Mouse (Mus musculus) limb, embryonic 14.5 days (tissue): ENCODE results near the gene Xirp1. TPM values are rescaled to one million over a fixed set of nuclear protein-coding genes. Genes with fewer than 3 reads are reported as not detected.
"Not testable (repeated sequence)": the region's sequence is repeated elsewhere in the genome, so short reads cannot be mapped to it uniquely, and the experiment has no call there.

Experiments used
- ATAC-seq: fragments of 200-750 bp; cut with Nextera tagmentation; 2 replicates; pipeline ENCODE4 v1.8.0; 2017; ENCODE audit warnings: low read depth, moderate number of reproducible peaks, moderate TSS enrichment; ENCODE audit not compliant: low FRiP score
- DNase-seq: peaks from one replicate; pipeline ENCODE4 v3.0.0-alpha.2; 2015; ENCODE audit warnings: low spot score
- H3K27ac ChIP-seq: fragments of 300-500 bp; sonication (generic); replicated peaks from 2 replicates; pipeline ENCODE4 v1.5.1; 2014; ENCODE audit warnings: low read depth, mild to moderate bottlenecking, low read length, moderate library complexity, mixed read lengths
- H3K27me3 ChIP-seq: fragments of 300-500 bp; sonication (generic); 2 replicates; pipeline ENCODE4 v1.6.1; 2014; ENCODE audit warnings: low read length, mixed read lengths; ENCODE audit not compliant: control insufficient read depth, insufficient read depth
- H3K36me3 ChIP-seq: fragments of 300-500 bp; sonication (generic); 2 replicates; pipeline ENCODE4 v1.6.1; 2014; ENCODE audit warnings: mild to moderate bottlenecking, low read length, moderate library complexity, mixed read lengths; ENCODE audit not compliant: control insufficient read depth, insufficient read depth
- H3K4me1 ChIP-seq: fragments of 300-500 bp; sonication (generic); 2 replicates; pipeline ENCODE4 v1.6.1; 2014; ENCODE audit warnings: antibody characterized with exemption, low read length, mixed read lengths; ENCODE audit not compliant: control insufficient read depth, insufficient read depth
- H3K4me2 ChIP-seq: fragments of 300-500 bp; sonication (generic); replicated peaks from 2 replicates; pipeline ENCODE4 v1.6.1; 2014; ENCODE audit warnings: low read depth, mild to moderate bottlenecking, low read length, moderate library complexity; ENCODE audit not compliant: severe bottlenecking
- H3K4me3 ChIP-seq: fragments of 300-500 bp; sonication (generic); replicated peaks from 2 replicates; pipeline ENCODE4 v1.5.1; 2014; ENCODE audit warnings: low read length
- H3K9ac ChIP-seq: fragments of 300-500 bp; sonication (generic); 2 replicates; pipeline ENCODE4 v1.6.1; 2014; ENCODE audit warnings: mild to moderate bottlenecking, low read depth, low read length, moderate library complexity; ENCODE audit not compliant: severe bottlenecking
- H3K9me3 ChIP-seq: fragments of 300-500 bp; sonication (generic); 2 replicates; pipeline ENCODE4 v1.6.1; 2016; ENCODE audit warnings: low read length; ENCODE audit not compliant: control insufficient read depth
- POLR2A ChIP-seq: fragments of 200-500 bp; IDR thresholded peaks from 2 replicates; pipeline ENCODE4 v1.8.0; 2012; ENCODE audit warnings: inconsistent platforms, mild to moderate bottlenecking, moderate library complexity, borderline replicate concordance; ENCODE audit not compliant: insufficient read depth, insufficient read length; ENCODE audit errors: extremely low read depth
- WGBS: fragments of 180-500 bp; shearing (Covaris S2); extraction: QIAGEN DNeasy Blood & Tissue Kit; methylation state at CpG from one replicate; pipeline ENCODE4 v1.1.7; 2014; 5-methylcytosine and 5-hydroxymethylcytosine counted together
- polyA plus RNA-seq, 2 experiments: library from polyadenylated mRNA; depleted of rRNA in 1 of 2; stranded (reverse) in 1 of 2; unstranded in 1 of 2; fragments of >200 nt; fragmentation: Nextera tagmentation in 1 of 2; extraction: Ambion mirVana in 1 of 2; gene quantifications; 2 replicates each; pipeline versions ENCODE4 v1.2.1 to v1.2.3; 2012 to 2014

The Xirp1 gene
- polyA plus RNA-seq, 2 experiments = 1.4 to 2.2 TPM

GRCm38 (mm10) chr9:120020285-120020890 lies 3.0 kb downstream of the Xirp1 start:
- no peak for TF ChIP-seq POLR2A
- Histone ChIP-seq H3K27me3 (no peaks in the 10 kb centered on the region), H3K9me3 (no peaks in the 10 kb centered on the region), H3K9ac (no peak overlapping the region), H3K36me3 (no peaks in the 10 kb centered on the region), H3K4me1 (no peaks in the 10 kb centered on the region; the same call in 1 of the 2 replicates), H3K4me2 (no peak overlapping the region), H3K27ac (peak overlapping the region; percentile 48; the same call in 1 of the 2 replicates), H3K4me3 (no peak overlapping the region)
- peak; percentile 91 for DNase-seq
- WGBS = 27% methylated on average over 7 of the region's 7 CpGs
- no peak for ATAC-seq

- no peak for DNase-seq
- Histone ChIP-seq H3K4me1 (no peaks in the 10 kb centered on the region; the same call in 1 of the 2 replicates), H3K27me3 (no peaks in the 10 kb centered on the region), H3K9me3 (no peaks in the 10 kb centered on the region), H3K4me2 (no peak overlapping the region), H3K36me3 (no peaks in the 10 kb centered on the region), H3K9ac (no peak overlapping the region), H3K27ac (no peak overlapping the region), H3K4me3 (no peak overlapping the region)
- WGBS = 71% methylated on average over 9 of the region's 10 CpGs
- TF ChIP-seq POLR2A = no peak
- ATAC-seq = no peak
Observed at GRCm38 (mm10) chr9:120016956-120017355, 6.4 kb downstream of the Xirp1 start.

GRCm38 (mm10) chr9:120014828-120015227 lies 8.6 kb downstream of the Xirp1 start:
- H3K4me1 ChIP-seq = peaks cover 4% of the 10 kb centered on the region; the same call in 1 of the 2 replicates
- TF ChIP-seq POLR2A = no peak
- DNase-seq (no peak), ATAC-seq (no peak)
- H3K9ac ChIP-seq = no peak overlapping the region
- no peak overlapping the region for H3K4me2 ChIP-seq
- H3K27ac ChIP-seq = no peak overlapping the region
- H3K27me3 ChIP-seq = no peaks in the 10 kb centered on the region
- H3K36me3 ChIP-seq = no peaks in the 10 kb centered on the region
- no peak overlapping the region for H3K4me3 ChIP-seq
- 56% methylated on average over 6 of the region's 6 CpGs for WGBS
- no peaks in the 10 kb centered on the region for H3K9me3 ChIP-seq

DNA sequence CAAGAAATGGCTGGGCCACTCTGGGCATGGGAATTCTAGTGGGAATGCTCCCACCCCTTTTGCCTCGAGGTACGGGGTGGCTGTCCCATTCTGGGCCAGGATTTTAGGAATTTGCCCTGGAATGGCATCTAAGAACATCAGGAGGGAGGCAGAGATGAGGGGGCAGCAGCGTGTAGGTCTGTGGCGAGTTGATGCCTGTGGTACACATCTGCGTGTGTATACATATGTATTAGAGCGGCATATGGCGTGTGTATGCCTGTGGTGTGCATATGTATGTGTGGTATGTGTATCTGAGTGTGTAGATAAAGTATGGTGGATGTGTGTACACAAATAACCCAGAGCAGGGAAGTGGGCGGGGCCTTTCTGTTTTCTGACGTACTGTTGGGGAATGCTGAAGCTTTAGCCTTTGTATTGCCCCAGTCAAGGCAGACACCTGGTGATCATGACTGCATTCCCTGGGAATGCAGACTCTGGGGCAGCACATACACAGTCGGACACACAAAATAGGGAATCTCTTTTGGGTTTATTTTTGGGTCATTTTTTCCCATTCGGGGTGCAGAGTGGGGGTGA lies 10.1 kb downstream of the Xirp1 start:
- no peak for TF ChIP-seq POLR2A
- Histone ChIP-seq H3K27ac (no peak overlapping the region), H3K9me3 (no peaks in the 10 kb centered on the region), H3K27me3 (no peaks in the 10 kb centered on the region), H3K4me2 (no peak overlapping the region), H3K4me3 (no peak overlapping the region), H3K4me1 (peaks cover 4% of the 10 kb centered on the region; the same call in 1 of the 2 replicates), H3K36me3 (no peaks in the 10 kb centered on the region), H3K9ac (no peak overlapping the region)
- 67% methylated on average over 11 of the region's 11 CpGs for WGBS
- ATAC-seq (no peak), DNase-seq (no peak)

- Histone ChIP-seq H3K36me3 (no peaks in the 10 kb centered on the region), H3K4me1 (peaks cover 4% of the 10 kb centered on the region; the same call in 1 of the 2 replicates), H3K27ac (no peak overlapping the region), H3K9ac (no peak overlapping the region), H3K9me3 (no peaks in the 10 kb centered on the region), H3K27me3 (no peaks in the 10 kb centered on the region), H3K4me2 (no peak overlapping the region), H3K4me3 (no peak overlapping the region)
- ATAC-seq (no peak), DNase-seq (no peak)
- TF ChIP-seq POLR2A = no peak
- WGBS = 78% methylated on average over 5 of the region's 5 CpGs
Observed at GRCm38 (mm10) chr9:120012781-120013180, 10.6 kb downstream of the Xirp1 start.

DNA sequence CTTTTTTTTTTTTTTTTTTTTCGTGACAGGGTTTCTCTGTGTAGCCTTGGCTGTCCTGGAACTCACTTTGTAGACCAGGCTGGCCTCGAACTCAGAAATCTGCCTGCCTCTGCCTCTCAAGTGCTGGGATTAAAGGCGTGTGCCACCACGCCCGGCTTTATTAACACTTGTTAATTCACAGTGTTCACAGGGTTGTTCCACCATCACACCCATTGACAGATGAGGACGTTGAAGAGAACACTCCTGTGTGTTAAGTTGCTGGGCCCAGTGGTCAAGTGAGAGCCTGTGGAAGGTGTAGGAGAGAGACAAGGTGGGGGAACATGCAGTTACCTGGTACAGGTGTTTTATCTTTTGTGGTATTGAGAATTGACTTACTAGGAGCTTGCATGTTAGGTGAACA lies 11.2 kb downstream of the Xirp1 start:
- not testable (repeated sequence) for H3K9ac ChIP-seq, H3K4me3 ChIP-seq, H3K27ac ChIP-seq, H3K9me3 ChIP-seq, H3K4me2 ChIP-seq, ATAC-seq, H3K36me3 ChIP-seq, H3K4me1 ChIP-seq, H3K27me3 ChIP-seq, DNase-seq
- WGBS = 83% methylated on average over 6 of the region's 6 CpGs
